In the genomic region with DNA sequence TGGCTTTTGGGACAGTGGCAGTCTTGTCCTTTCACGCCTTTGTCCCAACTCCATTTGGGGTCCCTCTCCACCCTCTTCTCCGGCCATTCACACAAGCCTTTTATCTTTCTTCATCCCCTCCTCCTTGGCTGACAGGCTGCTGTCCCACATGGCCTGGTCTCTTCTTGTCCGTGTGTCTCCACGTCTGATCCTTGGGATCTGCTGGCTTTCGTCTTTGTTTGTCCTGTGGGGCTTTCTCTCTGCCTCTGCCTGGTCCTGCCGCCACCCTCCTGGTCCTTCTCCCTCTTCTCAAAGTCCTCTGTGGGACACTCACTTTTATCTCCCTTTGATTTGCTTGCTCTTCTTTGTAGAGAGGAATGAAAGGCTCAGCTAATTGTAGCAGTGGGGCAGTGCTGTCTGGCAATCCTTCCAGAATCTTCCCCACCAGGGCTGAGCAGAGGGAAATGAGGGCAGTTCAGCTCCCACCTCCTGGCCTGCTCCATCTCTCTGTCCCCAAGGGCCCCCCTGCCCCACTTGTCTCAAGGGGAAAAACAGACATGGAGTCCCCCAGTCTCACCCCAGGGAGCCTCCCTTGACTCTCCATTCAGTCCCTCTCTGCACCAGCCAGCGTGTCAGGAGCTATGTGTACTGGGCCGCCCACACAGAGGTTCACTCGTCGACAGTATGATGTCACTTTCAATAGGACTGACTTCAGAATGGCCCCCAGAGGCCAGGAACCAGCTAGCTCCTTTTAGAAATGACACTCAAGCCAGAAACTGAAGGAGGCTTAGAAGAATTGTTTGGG, we compare ENCODE assay signal across 13 mouse cellular contexts. TPM values are rescaled to one million over a fixed set of nuclear protein-coding genes. Genes with fewer than 3 reads are reported as not detected.
A peak's percentile ranks its signal among the peaks of the same experiment; 100 is the strongest.
DNase-seq lines count a peak whose midpoint lies in the region; ATAC-seq lines count a peak whose summit lies in the region.
"Had no signal": no experiment of that assay in that cellular context is flagged by ENCODE, and none has a peak within 500 bp of the region (broad histone marks: within the 10 kb centered on the region; RNA-seq: fewer than 3 reads in every experiment).

No protein-coding gene starts in this region.

- peaks cover 5% of the 10 kb centered on the region; the same call in 1 of the 2 replicates for H3K27me3 ChIP-seq in midbrain, embryonic 12.5 days
- no peaks in the 10 kb centered on the region for H3K27me3 ChIP-seq in midbrain, embryonic 11.5 days (ENCODE audit: control insufficient read depth, insufficient read depth, low read length)
- no peaks in the 10 kb centered on the region for H3K27me3 ChIP-seq in stomach, embryonic 15.5 days (replicated peaks)
- H3K27me3 ChIP-seq: hindbrain, embryonic 15.5 days; limb, embryonic 13.5 days; Patski had no signal

- no peak overlapping the region for H3K9ac ChIP-seq in midbrain, embryonic 12.5 days (replicated peaks)
- H3K9ac ChIP-seq in midbrain, embryonic 11.5 days (ENCODE audit: low read length) = no peak overlapping the region; the same call in 1 of the 2 replicates
- H3K9ac ChIP-seq in stomach, embryonic 15.5 days = no peak overlapping the region
- H3K9ac ChIP-seq: hindbrain, embryonic 15.5 days; limb, embryonic 13.5 days had no signal

- no peak for ATAC-seq in midbrain, embryonic 12.5 days (ENCODE audit: low FRiP score, low read depth)
- ATAC-seq in midbrain, embryonic 11.5 days (ENCODE audit: low FRiP score) = no peak
- ATAC-seq in stomach, embryonic 15.5 days (ENCODE audit: insufficient read depth, low FRiP score, low read depth) = no peak
- ATAC-seq: Patski had no signal

- no peak overlapping the region for H3K4me3 ChIP-seq in midbrain, embryonic 12.5 days
- H3K4me3 ChIP-seq in midbrain, embryonic 11.5 days (ENCODE audit: low read depth, low read length) = no peak overlapping the region
- H3K4me3 ChIP-seq in stomach, embryonic 15.5 days (replicated peaks) = no peak overlapping the region
- H3K4me3 ChIP-seq: hindbrain, embryonic 15.5 days; limb, embryonic 13.5 days had no signal

- DNase-seq in adrenal gland, postnatal 10 days = peak; percentile 9
- DNase-seq in adrenal gland, postnatal 14 days = no peak
- DNase-seq in midbrain, embryonic 11.5 days (ENCODE audit: low spot score, missing footprints) = no peak
- DNase-seq in heart, postnatal 14 days = peak; percentile 53 to 59
- no peak for DNase-seq in ovary, postnatal 36 days (ENCODE audit: low spot score)
- DNase-seq in layer of hippocampus, adult 18-20 months (ENCODE audit: low spot score in 2 of 2) = no peak
- DNase-seq: right cerebral cortex, postnatal 4 days had no signal

- 28% methylated on average over 10 of the region's 10 CpGs for WGBS in midbrain, embryonic 12.5 days
- 29% methylated on average over 10 of the region's 10 CpGs for WGBS in midbrain, embryonic 11.5 days
- 51% methylated on average over 10 of the region's 10 CpGs for WGBS in stomach, embryonic 15.5 days

- intact Hi-C loops in heart, postnatal 14 days (cut with DNase I) = no loop called here

- peaks cover 17% of the 10 kb centered on the region for H3K4me1 ChIP-seq in midbrain, embryonic 12.5 days
- peaks cover 8% of the 10 kb centered on the region; the same call in 1 of the 2 replicates for H3K4me1 ChIP-seq in midbrain, embryonic 11.5 days (ENCODE audit: control insufficient read depth, insufficient read depth, low read length)
- H3K4me1 ChIP-seq in stomach, embryonic 15.5 days = no peaks in the 10 kb centered on the region
- H3K4me1 ChIP-seq: hindbrain, embryonic 15.5 days had no signal

- H3K36me3 ChIP-seq in midbrain, embryonic 12.5 days = no peaks in the 10 kb centered on the region
- H3K36me3 ChIP-seq in midbrain, embryonic 11.5 days (ENCODE audit: control insufficient read depth, insufficient read depth, low read length) = no peaks in the 10 kb centered on the region
- H3K36me3 ChIP-seq in stomach, embryonic 15.5 days = no peaks in the 10 kb centered on the region
- H3K36me3 ChIP-seq: hindbrain, embryonic 15.5 days; limb, embryonic 13.5 days had no signal

- H3K4me2 ChIP-seq in midbrain, embryonic 12.5 days (replicated peaks) = no peak overlapping the region
- H3K4me2 ChIP-seq in midbrain, embryonic 11.5 days = no peak overlapping the region
- no peak overlapping the region for H3K4me2 ChIP-seq in stomach, embryonic 15.5 days
- H3K4me2 ChIP-seq: hindbrain, embryonic 15.5 days; limb, embryonic 13.5 days had no signal

- H3K9me3 ChIP-seq in midbrain, embryonic 12.5 days = no peaks in the 10 kb centered on the region
- H3K9me3 ChIP-seq in midbrain, embryonic 11.5 days (ENCODE audit: control insufficient read depth, low read length) = no peaks in the 10 kb centered on the region
- H3K9me3 ChIP-seq in stomach, embryonic 15.5 days = no peaks in the 10 kb centered on the region
- H3K9me3 ChIP-seq: hindbrain, embryonic 15.5 days; limb, embryonic 13.5 days had no signal

- H3K27ac ChIP-seq in midbrain, embryonic 12.5 days (replicated peaks) = peak overlapping the region; percentile 25; the same call in 1 of the 2 replicates
- H3K27ac ChIP-seq in midbrain, embryonic 11.5 days (ENCODE audit: low read depth, low read length) = no peak overlapping the region
- peak overlapping the region; percentile 37 for H3K27ac ChIP-seq in stomach, embryonic 15.5 days
- H3K27ac ChIP-seq: hindbrain, embryonic 15.5 days; limb, embryonic 13.5 days had no signal

RNA-seq across cellular contexts. Expression of a gene that starts 46.3 kb away (rescaled TPM):
- 10 to 100 TPM; 18.5 to 23.2 TPM for total RNA-seq in adrenal gland, postnatal 10 days (2021)
- 19.3 and 20.0 TPM in 2 replicates for total RNA-seq in adrenal gland, postnatal 14 days (2021)
- polyA plus RNA-seq in midbrain, embryonic 12.5 days (2016; fragmentation: Nextera tagmentation; extraction: Ambion mirVana) = 31.0 and 33.6 TPM in 2 replicates
- polyA plus RNA-seq in midbrain, embryonic 11.5 days (2014; fragmentation: Nextera tagmentation; extraction: Ambion mirVana) = 22.3 and 23.9 TPM in 2 replicates
- 10 to 100 TPM; 22.3 to 23.9 TPM for total RNA-seq in heart, postnatal 14 days (2021)
- polyA plus RNA-seq in stomach, embryonic 15.5 days (2015; fragmentation: Nextera tagmentation; extraction: Ambion mirVana) = 6.8 and 7.9 TPM in 2 replicates
- total RNA-seq in layer of hippocampus, adult 18-20 months (2021) = 1 to 10 TPM; 7.4 to 7.9 TPM
- total RNA-seq: monocyte, adult 5-6 weeks had no signal

Comparison
In these comparisons a context has a peak if more than half of its experiments do, and no peak if none do; other contexts are left out.
1. DNase-seq: peak in adrenal gland, postnatal 10 days (single experiment) and heart, postnatal 14 days (2 of 2); none in adrenal gland, postnatal 14 days (single experiment), midbrain, embryonic 11.5 days (single experiment), ovary, postnatal 36 days (single experiment) and layer of hippocampus, adult 18-20 months (0 of 2).